Mouse (Mus musculus) frontal cortex, postnatal 10 days (tissue): ENCODE measurements at regions not wholly inside any gene's neighbourhood (a gene's known extent, or its start where the extent isn't known, plus 50 kb on each side); places are given as distances from the start of the nearest gene placed in this dataset.

Experiments used
- DNase-seq, 2 experiments: peaks; one replicate each; pipeline ENCODE4 v3.0.0; 2022; ENCODE audit warnings: low spot score in 2 of 2, mixed read lengths in 1 of 2

DNA sequence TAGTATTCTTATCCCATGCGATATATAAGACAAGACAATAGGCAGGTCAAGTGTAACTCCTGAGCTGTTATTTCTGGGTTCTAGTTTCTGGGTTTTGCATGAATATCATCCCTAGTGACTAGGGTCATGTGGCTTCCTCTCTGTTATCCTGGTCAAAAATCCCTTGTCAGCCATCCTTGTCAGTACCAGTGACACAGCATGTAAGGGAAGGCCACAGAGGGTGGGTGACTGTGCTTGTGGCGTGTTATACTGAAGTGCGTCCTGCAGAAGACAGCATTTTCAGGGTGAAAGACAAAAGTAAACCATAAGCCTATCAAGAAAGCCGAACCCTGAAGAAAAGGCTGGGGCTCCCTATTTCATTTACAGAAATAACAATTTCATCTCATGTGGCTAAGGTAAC, 50.7 kb upstream of the Echdc3 start:
- no peak for DNase-seq

DNA sequence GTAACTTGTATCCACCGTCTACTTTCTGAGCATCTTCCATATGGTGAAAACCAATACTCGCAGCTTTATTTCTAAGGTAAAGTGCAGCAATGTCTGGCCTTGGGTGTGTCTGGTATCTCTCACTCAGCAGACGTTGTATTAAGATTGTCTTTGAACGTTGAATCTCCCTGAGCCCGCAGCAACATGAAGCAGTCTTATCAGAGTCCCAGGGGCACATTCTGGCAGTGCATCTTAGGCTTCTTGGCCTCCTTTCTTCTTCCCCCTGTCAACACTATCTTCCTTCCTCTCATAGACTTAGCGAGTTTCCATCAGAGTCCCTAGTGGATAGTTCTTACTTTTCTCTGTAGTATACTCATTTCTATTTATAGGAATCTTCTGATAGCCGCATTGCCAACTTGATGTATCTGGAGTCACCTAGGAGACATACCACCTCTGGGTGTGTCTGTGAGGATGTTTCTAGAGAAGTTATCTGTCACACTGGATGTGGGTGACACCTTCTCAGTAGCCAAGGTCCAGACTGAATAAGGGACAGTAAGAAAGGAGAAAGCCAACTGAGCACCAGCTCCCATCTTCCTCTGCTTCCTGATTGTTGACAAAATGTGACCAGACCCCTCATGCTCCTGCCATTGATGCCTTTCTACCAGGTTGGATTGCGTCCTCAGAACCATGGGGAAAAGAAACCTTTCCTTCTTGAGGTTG, 51.4 kb upstream of the Echdc3 start:
- DNase-seq: no peak

DNA sequence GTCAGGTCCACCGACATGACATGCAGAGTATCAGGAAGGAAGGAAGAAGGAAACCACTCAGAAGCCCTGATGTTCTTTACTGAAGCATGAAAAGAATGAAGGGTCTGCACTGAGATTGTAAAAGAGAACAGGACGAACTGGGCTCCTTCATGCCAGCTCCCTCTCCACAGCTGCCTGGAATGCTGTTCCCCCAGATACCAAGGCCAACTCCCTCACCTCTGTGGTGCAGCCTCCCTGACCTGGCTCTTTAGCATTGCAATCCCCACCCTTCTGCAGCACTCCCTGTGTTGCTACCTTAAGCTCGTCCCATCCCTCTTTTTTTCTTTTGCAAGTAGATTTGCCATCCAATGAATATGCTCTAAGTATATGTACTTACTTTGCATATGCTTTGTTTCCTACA, 52.3 kb upstream of the Echdc3 start:
- DNase-seq: no peak

- DNase-seq: no peak
Measured at GRCm38 (mm10) chr2:6267066-6267465, 54.2 kb upstream of the Echdc3 start.

DNA sequence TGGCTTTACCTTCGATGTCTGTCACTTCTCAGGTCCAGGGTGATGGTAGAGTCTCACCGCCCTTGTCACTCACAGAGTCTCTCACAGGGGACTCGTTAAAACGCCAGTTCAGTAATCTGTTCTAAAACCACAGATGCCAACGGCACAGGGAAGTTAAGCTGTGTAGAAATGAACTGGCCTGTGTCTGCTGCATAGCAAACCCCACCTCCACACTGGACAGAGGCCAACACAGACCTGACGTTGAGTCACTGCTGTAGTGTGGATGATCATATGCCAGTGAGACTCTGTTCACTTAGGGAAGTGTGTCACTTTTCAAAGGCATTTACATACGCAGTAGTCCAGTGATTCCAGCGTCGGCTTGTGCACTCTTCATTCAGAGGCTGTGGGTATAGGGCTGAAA, 54.7 kb upstream of the Echdc3 start:
- DNase-seq: peak; percentile 31 to 55

GRCm38 (mm10) chr2:6272514-6272913, 50.0 kb upstream of the Usp6nl start:
- no peak for DNase-seq
